Mouse (Mus musculus): ENCODE measurements around the gene Cplx3. TPM values are rescaled to one million over a fixed set of nuclear protein-coding genes. Genes with fewer than 3 reads are reported as not detected.

Gene Cplx3
- polyA plus RNA-seq (2014; fragmentation: Nextera tagmentation; extraction: Ambion mirVana) = not detected in 2 replicates

DNA sequence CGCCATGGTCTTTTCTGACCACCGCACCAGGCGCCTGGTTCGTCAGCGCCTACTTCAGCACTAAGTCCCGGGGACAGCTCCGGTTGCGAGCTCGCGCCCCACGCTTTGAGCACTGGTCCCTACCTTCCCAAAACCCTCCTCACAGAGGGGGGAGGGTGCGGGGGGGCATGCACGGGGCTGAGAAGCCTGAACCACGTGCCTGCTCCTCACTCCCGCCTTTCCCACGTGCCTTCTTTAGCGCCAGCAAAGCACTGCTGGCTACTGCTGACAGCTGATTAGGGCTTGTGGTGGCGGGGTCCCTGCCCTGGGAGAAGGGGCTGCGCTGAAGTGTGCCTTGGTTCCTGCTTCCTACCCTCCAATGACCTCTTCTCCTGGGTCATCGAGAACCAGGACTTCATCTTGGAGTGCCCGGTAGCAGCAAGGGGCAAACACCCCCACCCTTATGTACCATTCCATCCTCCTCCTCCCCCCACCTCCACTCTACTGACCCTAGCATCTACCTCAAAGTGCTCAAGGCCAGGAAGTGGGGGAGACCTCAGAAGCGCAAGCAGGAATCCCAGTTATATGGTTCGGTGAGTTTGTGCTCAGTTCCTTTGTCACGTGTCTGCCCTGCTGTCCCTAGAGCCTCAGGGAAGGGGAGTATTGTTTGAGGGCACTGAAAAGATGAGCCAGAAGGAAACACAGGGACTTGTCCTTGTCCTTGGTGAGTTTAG, at the start of gene Cplx3:
Gene Cplx3 (minus strand): TSS at position 143 of the 713 bp plus-strand sequence.
- no peak within 1 kb of the TSS for H3K4me3 ChIP-seq (ENCODE audit: low read depth, low read length)
- ATAC-seq (ENCODE audit: insufficient number of reproducible peaks, low FRiP score, low TSS enrichment, low read depth) = peak; percentile 76; the same call in 1 of the 2 replicates

DNA sequence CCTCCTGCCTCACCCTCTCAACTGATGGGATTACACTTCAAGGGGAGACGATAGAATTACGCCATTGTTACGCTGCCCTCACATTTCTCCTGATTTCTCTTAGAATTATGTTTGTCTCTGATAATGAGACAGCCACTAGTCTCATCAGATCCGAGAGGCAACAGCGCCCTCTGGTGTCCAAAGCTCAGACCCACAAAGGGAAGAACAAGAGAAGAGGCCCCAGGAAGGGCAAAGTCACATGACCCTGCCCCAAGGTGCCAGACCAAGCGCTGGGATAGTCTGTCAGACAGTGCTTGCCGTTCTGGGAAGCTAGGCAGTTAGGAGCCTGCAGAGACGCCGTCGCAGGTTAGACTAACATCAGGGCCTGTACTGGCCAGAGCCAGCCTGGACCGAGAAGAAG, 49.7 kb upstream of the Cplx3 start:
- peaks cover 3% of the 10 kb centered on the region; the same call in 1 of the 2 replicates for H3K27me3 ChIP-seq (ENCODE audit: control insufficient read depth, insufficient read depth, low read length)
- DNase-seq (ENCODE audit: low spot score) (peak; percentile 99), ATAC-seq (ENCODE audit: insufficient number of reproducible peaks, low FRiP score, low TSS enrichment, low read depth) (peak; percentile 55; the same call in 1 of the 2 replicates)
- H3K9ac ChIP-seq (ENCODE audit: low read length) = peak overlapping the region; percentile 45; the same call in 1 of the 2 replicates
- H3K4me2 ChIP-seq (ENCODE audit: low read depth, severe bottlenecking) = peak overlapping the region; percentile 45
- 3% methylated on average over 11 of the region's 11 CpGs for WGBS
- H3K4me3 ChIP-seq (ENCODE audit: low read depth, low read length) = no peak overlapping the region; the same call in 1 of the 2 replicates
- no peak overlapping the region for H3K27ac ChIP-seq (replicated peaks; ENCODE audit: low read depth, low read length)
- H3K9me3 ChIP-seq (ENCODE audit: control insufficient read depth, low read length) = no peaks in the 10 kb centered on the region
- peaks cover 6% of the 10 kb centered on the region; the same call in 1 of the 2 replicates for H3K4me1 ChIP-seq (ENCODE audit: control insufficient read depth, insufficient read depth, low read length)
- no peaks in the 10 kb centered on the region for H3K36me3 ChIP-seq (ENCODE audit: control insufficient read depth, insufficient read depth, low read length)

More for the DNA sequence above, at the start of gene Cplx3:
- Histone ChIP-seq H3K4me1 (ENCODE audit: control insufficient read depth, insufficient read depth, low read length) (no peaks in the 10 kb centered on the region; the same call in 1 of the 2 replicates), H3K36me3 (ENCODE audit: control insufficient read depth, insufficient read depth, low read length) (no peaks in the 10 kb centered on the region), H3K4me2 (ENCODE audit: low read depth, severe bottlenecking) (no peak within 1 kb of the TSS), H3K27me3 (ENCODE audit: control insufficient read depth, insufficient read depth, low read length) (no peaks in the 10 kb centered on the region), H3K9me3 (ENCODE audit: control insufficient read depth, low read length) (no peaks in the 10 kb centered on the region), H3K27ac (replicated peaks; ENCODE audit: low read depth, low read length) (no peak within 1 kb of the TSS), H3K9ac (ENCODE audit: low read length) (no peak within 1 kb of the TSS)
- peak; percentile 89 for DNase-seq (ENCODE audit: low spot score)
- 9% methylated on average over 24 of the region's 24 CpGs for WGBS

- H3K4me3 ChIP-seq (ENCODE audit: low read depth, low read length) = no peak overlapping the region
- peaks cover 3% of the 10 kb centered on the region; the same call in 1 of the 2 replicates for H3K27me3 ChIP-seq (ENCODE audit: control insufficient read depth, insufficient read depth, low read length)
- WGBS = 74% methylated on average over 1 of the region's 1 CpGs
- H3K9ac ChIP-seq (ENCODE audit: low read length) = no peak overlapping the region
- peaks cover 9% of the 10 kb centered on the region; the same call in 1 of the 2 replicates for H3K4me1 ChIP-seq (ENCODE audit: control insufficient read depth, insufficient read depth, low read length)
- DNase-seq (ENCODE audit: low spot score) (no peak), ATAC-seq (ENCODE audit: insufficient number of reproducible peaks, low FRiP score, low TSS enrichment, low read depth) (no peak)
- H3K36me3 ChIP-seq (ENCODE audit: control insufficient read depth, insufficient read depth, low read length) = no peaks in the 10 kb centered on the region
- no peaks in the 10 kb centered on the region for H3K9me3 ChIP-seq (ENCODE audit: control insufficient read depth, low read length)
- H3K27ac ChIP-seq (replicated peaks; ENCODE audit: low read depth, low read length) = no peak overlapping the region
- no peak overlapping the region for H3K4me2 ChIP-seq (ENCODE audit: low read depth, severe bottlenecking)
These were observed 48.9 kb upstream of the Cplx3 start for GRCm38 (mm10) chr9:57654966-57655365.

DNA sequence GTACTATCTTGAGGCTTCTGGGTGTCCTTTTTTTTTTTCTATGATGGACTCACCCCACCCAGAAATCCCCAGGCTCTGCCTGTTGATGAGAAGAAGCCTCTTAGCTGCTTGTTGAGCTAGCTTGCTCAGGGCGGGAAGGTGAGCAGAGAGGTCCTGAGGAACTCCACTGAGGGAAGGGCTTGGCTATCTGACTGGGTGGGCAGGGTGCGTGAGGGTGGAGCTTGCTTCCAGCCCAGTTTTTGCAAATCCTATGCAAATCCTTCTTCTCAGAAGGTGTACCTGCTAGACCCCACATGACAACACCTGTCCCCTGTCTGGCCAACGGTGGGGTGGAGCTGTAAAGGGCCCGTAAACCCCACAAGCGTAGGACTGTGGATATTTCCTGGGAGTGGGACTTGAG, 47.2 kb upstream of the Cplx3 start, which contains the start of gene Csk:
Gene Csk (minus strand): TSS at position 349 of the 400 bp plus-strand sequence.
- Histone ChIP-seq H3K9ac (ENCODE audit: low read length) (no peak within 1 kb of the TSS), H3K4me1 (ENCODE audit: control insufficient read depth, insufficient read depth, low read length) (peaks cover 9% of the 10 kb centered on the region; the same call in 1 of the 2 replicates)
- WGBS = 46% methylated on average over 5 of the region's 5 CpGs

GRCm38 (mm10) chr9:57652855-57653254, 46.8 kb upstream of the Cplx3 start:
- ATAC-seq (ENCODE audit: insufficient number of reproducible peaks, low FRiP score, low TSS enrichment, low read depth) (no peak), DNase-seq (ENCODE audit: low spot score) (no peak)
- no peak overlapping the region for H3K4me2 ChIP-seq (ENCODE audit: low read depth, severe bottlenecking)
- WGBS = 45% methylated on average over 3 of the region's 3 CpGs
- no peaks in the 10 kb centered on the region for H3K36me3 ChIP-seq (ENCODE audit: control insufficient read depth, insufficient read depth, low read length)
- H3K27me3 ChIP-seq (ENCODE audit: control insufficient read depth, insufficient read depth, low read length) = peaks cover 3% of the 10 kb centered on the region; the same call in 1 of the 2 replicates
- no peaks in the 10 kb centered on the region for H3K9me3 ChIP-seq (ENCODE audit: control insufficient read depth, low read length)
- peaks cover 9% of the 10 kb centered on the region; the same call in 1 of the 2 replicates for H3K4me1 ChIP-seq (ENCODE audit: control insufficient read depth, insufficient read depth, low read length)
- no peak overlapping the region for H3K4me3 ChIP-seq (ENCODE audit: low read depth, low read length)
- H3K9ac ChIP-seq (ENCODE audit: low read length) = no peak overlapping the region
- H3K27ac ChIP-seq (replicated peaks; ENCODE audit: low read depth, low read length) = no peak overlapping the region

More for the DNA sequence above, 47.2 kb upstream of the Cplx3 start, which contains the start of gene Csk:
- DNase-seq (ENCODE audit: low spot score) = no peak
- Histone ChIP-seq H3K36me3 (ENCODE audit: control insufficient read depth, insufficient read depth, low read length) (no peaks in the 10 kb centered on the region), H3K9me3 (ENCODE audit: control insufficient read depth, low read length) (no peaks in the 10 kb centered on the region), H3K27me3 (ENCODE audit: control insufficient read depth, insufficient read depth, low read length) (peaks cover 3% of the 10 kb centered on the region; the same call in 1 of the 2 replicates), H3K4me2 (ENCODE audit: low read depth, severe bottlenecking) (no peak within 1 kb of the TSS), H3K4me3 (ENCODE audit: low read depth, low read length) (no peak within 1 kb of the TSS), H3K27ac (replicated peaks; ENCODE audit: low read depth, low read length) (no peak within 1 kb of the TSS)
- no peak for ATAC-seq (ENCODE audit: insufficient number of reproducible peaks, low FRiP score, low TSS enrichment, low read depth)

DNA sequence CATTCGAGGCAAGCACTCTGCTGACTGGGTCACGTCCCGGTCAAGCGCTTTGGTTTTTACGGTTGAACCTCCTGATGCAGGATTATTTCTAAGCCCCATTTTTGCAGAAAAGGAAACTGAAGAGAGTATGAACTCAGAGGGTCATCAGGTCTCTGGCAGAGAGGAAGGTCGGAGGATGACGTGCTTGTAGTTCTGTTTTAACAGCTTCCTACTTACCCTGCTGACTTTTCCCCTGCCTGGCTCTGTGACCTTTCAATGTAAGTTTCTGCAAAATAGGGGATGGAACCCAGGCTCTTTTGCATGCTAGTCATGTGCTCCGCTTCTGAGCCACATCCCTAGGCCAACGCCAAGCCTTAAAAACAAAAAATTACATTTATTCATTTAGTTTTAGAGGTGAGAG, 46.3 kb upstream of the Cplx3 start:
- WGBS = 74% methylated on average over 9 of the region's 9 CpGs
- Histone ChIP-seq H3K27ac (replicated peaks; ENCODE audit: low read depth, low read length) (no peak overlapping the region), H3K4me1 (ENCODE audit: control insufficient read depth, insufficient read depth, low read length) (peaks cover 9% of the 10 kb centered on the region; the same call in 1 of the 2 replicates)

DNA sequence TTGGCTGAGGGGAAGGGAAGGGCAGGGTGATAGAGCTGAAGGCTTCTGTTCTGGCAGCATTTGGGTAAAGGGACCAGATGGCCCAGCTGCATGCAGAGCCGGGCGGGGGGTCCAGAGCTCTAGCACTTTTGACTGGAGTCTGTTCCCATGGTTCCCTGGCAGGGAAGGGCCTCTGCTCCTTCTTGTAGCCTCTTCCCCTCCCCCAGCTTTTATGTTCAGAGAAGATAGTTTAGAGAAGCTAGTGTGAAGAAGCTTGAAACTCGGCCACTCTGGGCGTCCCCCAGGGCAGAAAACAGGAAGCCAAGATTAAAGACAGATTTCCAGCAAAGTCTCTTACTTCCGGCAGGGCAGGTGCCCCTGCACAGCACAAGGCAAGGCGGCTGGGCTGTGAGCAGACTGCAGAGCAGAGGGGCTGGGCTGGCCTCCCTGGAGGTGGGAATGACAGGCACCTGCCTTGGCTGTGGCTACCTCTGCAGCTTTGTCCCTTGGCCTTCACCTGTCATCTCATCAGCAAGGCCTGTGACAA, 44.8 kb upstream of the Cplx3 start:
- H3K36me3 ChIP-seq (ENCODE audit: control insufficient read depth, insufficient read depth, low read length) = no peaks in the 10 kb centered on the region
- peak; percentile 55; the same call in 1 of the 2 replicates for ATAC-seq (ENCODE audit: insufficient number of reproducible peaks, low FRiP score, low TSS enrichment, low read depth)
- H3K9ac ChIP-seq (ENCODE audit: low read length) = no peak overlapping the region
- H3K27ac ChIP-seq (replicated peaks; ENCODE audit: low read depth, low read length) = no peak overlapping the region
- no peaks in the 10 kb centered on the region for H3K9me3 ChIP-seq (ENCODE audit: control insufficient read depth, low read length)
- DNase-seq (ENCODE audit: low spot score) = no peak
- H3K4me2 ChIP-seq (ENCODE audit: low read depth, severe bottlenecking) = no peak overlapping the region
- H3K4me3 ChIP-seq (ENCODE audit: low read depth, low read length) = no peak overlapping the region
- peaks cover 9% of the 10 kb centered on the region; the same call in 1 of the 2 replicates for H3K4me1 ChIP-seq (ENCODE audit: control insufficient read depth, insufficient read depth, low read length)
- peaks cover 3% of the 10 kb centered on the region; the same call in 1 of the 2 replicates for H3K27me3 ChIP-seq (ENCODE audit: control insufficient read depth, insufficient read depth, low read length)
- WGBS = 5% methylated on average over 6 of the region's 6 CpGs

More for the DNA sequence above, 46.3 kb upstream of the Cplx3 start:
- peaks cover 3% of the 10 kb centered on the region; the same call in 1 of the 2 replicates for H3K27me3 ChIP-seq (ENCODE audit: control insufficient read depth, insufficient read depth, low read length)
- no peak overlapping the region for H3K9ac ChIP-seq (ENCODE audit: low read length)
- no peak for DNase-seq (ENCODE audit: low spot score)
- ATAC-seq (ENCODE audit: insufficient number of reproducible peaks, low FRiP score, low TSS enrichment, low read depth) = no peak
- H3K9me3 ChIP-seq (ENCODE audit: control insufficient read depth, low read length) = no peaks in the 10 kb centered on the region
- H3K36me3 ChIP-seq (ENCODE audit: control insufficient read depth, insufficient read depth, low read length) = no peaks in the 10 kb centered on the region
- no peak overlapping the region for H3K4me2 ChIP-seq (ENCODE audit: low read depth, severe bottlenecking)
- H3K4me3 ChIP-seq (ENCODE audit: low read depth, low read length) = no peak overlapping the region

- WGBS = 88% methylated on average over 6 of the region's 6 CpGs
- no peak overlapping the region for H3K4me3 ChIP-seq (ENCODE audit: low read depth, low read length)
- H3K9ac ChIP-seq (ENCODE audit: low read length) = no peak overlapping the region; the same call in 1 of the 2 replicates
- ATAC-seq (ENCODE audit: insufficient number of reproducible peaks, low FRiP score, low TSS enrichment, low read depth) (no peak), DNase-seq (ENCODE audit: low spot score) (no peak)
- no peaks in the 10 kb centered on the region for H3K36me3 ChIP-seq (ENCODE audit: control insufficient read depth, insufficient read depth, low read length)
- no peaks in the 10 kb centered on the region for H3K9me3 ChIP-seq (ENCODE audit: control insufficient read depth, low read length)
- no peak overlapping the region for H3K27ac ChIP-seq (replicated peaks; ENCODE audit: low read depth, low read length)
- H3K4me1 ChIP-seq (ENCODE audit: control insufficient read depth, insufficient read depth, low read length) = peaks cover 9% of the 10 kb centered on the region; the same call in 1 of the 2 replicates
- peaks cover 3% of the 10 kb centered on the region; the same call in 1 of the 2 replicates for H3K27me3 ChIP-seq (ENCODE audit: control insufficient read depth, insufficient read depth, low read length)
- no peak overlapping the region for H3K4me2 ChIP-seq (ENCODE audit: low read depth, severe bottlenecking)
These were observed 44.2 kb upstream of the Cplx3 start for GRCm38 (mm10) chr9:57650130-57650785.
